Mouse (Mus musculus) spleen, adult 2 months (tissue): ENCODE measurements around the gene Smpd2. TPM values are rescaled to one million over a fixed set of nuclear protein-coding genes. Genes with fewer than 3 reads are reported as not detected.

ENCODE experiments used
- DNase-seq, 2 experiments: peaks; one replicate each; pipeline versions ENCODE4 v3.0.0 to v3.0.0-alpha.2; 2012 to 2021; ENCODE audit warnings: low spot score in 2 of 2, low read depth in 1 of 2
- H3K27ac ChIP-seq: fragments of 200-500 bp; 2 replicates; pipeline ENCODE4 v1.5.1; 2012; ENCODE audit warnings: low read length, inconsistent platforms; ENCODE audit not compliant: insufficient read depth
- H3K27me3 ChIP-seq: fragments of 200-500 bp; 2 replicates; pipeline ENCODE4 v1.6.1; 2012; ENCODE audit warnings: mild to moderate bottlenecking, moderate library complexity, low read length, inconsistent platforms; ENCODE audit not compliant: control insufficient read depth, insufficient read depth
- H3K36me3 ChIP-seq: fragments of 200-500 bp; 2 replicates; pipeline ENCODE4 v1.6.1; 2012; ENCODE audit warnings: mild to moderate bottlenecking, low read length, inconsistent platforms; ENCODE audit not compliant: control insufficient read depth, insufficient read depth
- H3K4me1 ChIP-seq: fragments of 200-500 bp; 2 replicates; pipeline ENCODE4 v1.6.1; 2011; ENCODE audit warnings: inconsistent platforms; ENCODE audit not compliant: control insufficient read depth, insufficient read depth, insufficient read length
- H3K4me3 ChIP-seq: fragments of 200-500 bp; 2 replicates; pipeline ENCODE4 v1.5.1; 2011; ENCODE audit warnings: mild to moderate bottlenecking, inconsistent platforms; ENCODE audit not compliant: insufficient read depth, insufficient read length; ENCODE audit errors: extremely low read depth
- CTCF ChIP-seq: fragments of 200-500 bp; IDR thresholded peaks from 2 replicates; pipeline ENCODE4 v1.5.1; 2011; ENCODE audit warnings: mild to moderate bottlenecking, inconsistent platforms; ENCODE audit not compliant: insufficient read depth, insufficient read length, insufficient replicate concordance; ENCODE audit errors: extremely low read depth
- POLR2A ChIP-seq: fragments of 200-500 bp; IDR thresholded peaks from 2 replicates; pipeline ENCODE4 v1.6.1; 2011; ENCODE audit warnings: low read depth, low read length, inconsistent platforms
- WGBS: fragments of 180-500 bp; shearing (Covaris S2); methylation state at CpG from one replicate; pipeline ENCODE4 v1.1.7; 2018; 5-methylcytosine and 5-hydroxymethylcytosine counted together
- polyA plus RNA-seq: library from polyadenylated mRNA; depleted of rRNA; stranded (reverse); fragments of >200 nt; gene quantifications from 2 replicates; pipeline ENCODE4 v1.2.3, GENCODE M21; 2012

Gene Smpd2
- polyA plus RNA-seq, 1 experiment: 35.6 TPM

DNA sequence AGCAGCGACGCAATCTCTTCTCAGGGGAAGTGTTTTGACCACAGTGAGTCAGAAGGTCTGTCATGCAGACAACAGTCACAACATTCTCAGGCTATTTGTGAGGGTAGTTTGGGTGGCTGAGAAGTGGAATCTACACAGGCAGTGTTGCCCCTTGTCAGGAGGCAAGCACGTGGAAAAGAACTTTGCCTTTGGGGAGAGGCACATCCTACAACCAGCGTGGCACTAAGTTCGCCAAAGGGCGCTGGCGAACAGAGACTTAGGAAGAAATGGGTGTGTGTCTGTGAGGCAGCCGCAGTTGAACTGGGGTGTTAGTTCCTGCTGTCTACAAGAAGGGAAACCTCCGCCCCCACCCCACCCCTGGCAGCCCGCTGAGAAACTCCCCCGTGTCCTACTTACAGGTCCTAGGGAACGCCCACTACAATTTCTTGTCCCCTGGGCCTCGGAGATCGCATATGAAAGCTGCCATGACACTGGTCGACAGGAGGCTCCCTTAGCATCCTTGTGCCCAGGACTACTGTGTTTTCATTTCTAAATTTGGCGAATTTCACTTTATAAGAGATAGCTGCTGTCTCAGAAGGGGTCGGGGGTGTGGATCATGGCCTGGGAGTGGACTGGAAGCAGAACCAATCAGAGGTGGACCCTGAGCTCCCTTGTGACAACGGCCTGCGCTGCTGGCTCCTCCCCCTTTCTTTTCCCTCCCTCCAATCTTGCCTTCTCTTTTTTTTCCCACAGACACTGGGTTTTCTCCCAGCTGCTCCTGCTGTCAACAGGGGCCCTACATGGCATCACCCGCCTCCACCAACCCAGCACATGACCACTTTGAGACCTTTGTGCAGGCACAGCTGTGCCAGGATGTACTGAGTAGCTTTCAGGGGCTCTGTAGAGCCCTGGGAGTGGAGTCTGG, 12.6 kb downstream of the Smpd2 start:
- peaks cover 24% of the 10 kb centered on the region; the same call in 1 of the 2 replicates for H3K4me1 ChIP-seq
- 5% methylated on average over 20 of the region's 20 CpGs for WGBS
- TF ChIP-seq POLR2A (peak; percentile 35), CTCF (no peak)
- H3K27ac ChIP-seq: peak overlapping the region; percentile 87
- DNase-seq: peak in 1 of 2 experiments; percentile 53
- H3K4me3 ChIP-seq: peak overlapping the region; percentile 65
- H3K27me3 ChIP-seq: no peaks in the 10 kb centered on the region
- H3K36me3 ChIP-seq: peaks cover 40% of the 10 kb centered on the region

- WGBS: under 1% methylated on average over 9 of the region's 9 CpGs
- Histone ChIP-seq H3K36me3 (peaks cover 35% of the 10 kb centered on the region), H3K4me1 (peaks cover 24% of the 10 kb centered on the region; the same call in 1 of the 2 replicates), H3K4me3 (peak overlapping the region; percentile 65), H3K27me3 (no peaks in the 10 kb centered on the region), H3K27ac (peak overlapping the region; percentile 87)
- TF ChIP-seq CTCF (no peak), POLR2A (no peak)
- no peak for DNase-seq
Observed at GRCm38 (mm10) chr10:41477018-41477277, 13.2 kb downstream of the Smpd2 start.

DNA sequence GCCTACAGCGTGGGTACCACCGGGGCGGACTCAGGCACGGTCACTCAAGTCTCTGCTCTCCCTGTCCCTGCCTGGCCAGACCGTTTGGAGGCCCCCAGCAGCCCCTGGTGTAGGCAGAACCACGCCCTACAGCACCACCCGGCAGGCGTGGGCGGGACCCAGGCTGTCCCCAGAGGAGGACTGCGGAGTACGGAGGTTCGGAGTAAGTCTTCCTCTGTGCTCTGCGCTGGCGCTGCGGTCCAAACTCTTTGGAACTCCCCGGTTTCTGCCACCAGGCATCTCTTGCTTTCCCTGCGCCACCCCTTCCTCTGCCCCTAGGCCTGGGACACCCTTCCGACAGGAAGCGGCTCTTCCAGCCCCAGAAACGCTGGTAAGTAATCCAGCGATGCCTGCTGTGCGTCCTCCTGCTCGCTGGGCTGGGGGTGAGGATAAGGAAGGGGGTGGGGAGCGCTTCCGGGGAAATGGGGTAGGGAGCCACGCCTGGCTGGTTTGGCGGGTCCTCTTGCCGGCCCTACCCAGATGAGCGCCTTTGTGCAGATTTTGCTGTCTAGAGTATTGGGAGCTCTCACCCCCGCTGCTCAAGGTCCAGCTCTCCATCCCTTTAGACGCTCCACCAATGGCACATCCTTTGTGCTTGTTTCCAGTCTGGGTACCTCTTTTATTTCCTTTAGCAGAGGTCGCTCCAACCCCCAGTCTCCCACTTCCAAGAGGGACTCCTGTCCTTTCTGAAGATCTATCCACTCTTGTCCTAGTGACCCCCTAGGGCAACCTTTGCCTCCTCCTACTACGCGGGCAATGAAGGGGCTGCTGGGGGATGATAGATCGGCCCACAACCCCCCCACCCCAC, 13.8 kb downstream of the Smpd2 start, which contains the start of gene Mical1:
Gene Mical1, plus strand, starts transcription at position 144 of the 847 bp plus-strand sequence.
- Histone ChIP-seq H3K27ac (peak within 1 kb of the TSS; percentile 87), H3K27me3 (no peaks in the 10 kb centered on the region), H3K4me1 (peaks cover 24% of the 10 kb centered on the region; the same call in 1 of the 2 replicates), H3K4me3 (peak within 1 kb of the TSS; percentile 65), H3K36me3 (peaks cover 29% of the 10 kb centered on the region)
- WGBS: 2% methylated on average over 35 of the region's 35 CpGs
- TF ChIP-seq CTCF: no peak
- TF ChIP-seq POLR2A: no peak
- DNase-seq: peak in 1 of 2 experiments; percentile 75

- 76% methylated on average over 1 of the region's 1 CpGs for WGBS
- peaks cover 19% of the 10 kb centered on the region for H3K36me3 ChIP-seq
- no peak for DNase-seq
- H3K4me1 ChIP-seq: peaks cover 24% of the 10 kb centered on the region; the same call in 1 of the 2 replicates
- peak overlapping the region; percentile 73 for H3K27ac ChIP-seq
- no peaks in the 10 kb centered on the region for H3K27me3 ChIP-seq
- TF ChIP-seq POLR2A (no peak), CTCF (no peak)
- no peak overlapping the region for H3K4me3 ChIP-seq
Observed at GRCm38 (mm10) chr10:41474981-41475391, 15.2 kb downstream of the Smpd2 start.

DNA sequence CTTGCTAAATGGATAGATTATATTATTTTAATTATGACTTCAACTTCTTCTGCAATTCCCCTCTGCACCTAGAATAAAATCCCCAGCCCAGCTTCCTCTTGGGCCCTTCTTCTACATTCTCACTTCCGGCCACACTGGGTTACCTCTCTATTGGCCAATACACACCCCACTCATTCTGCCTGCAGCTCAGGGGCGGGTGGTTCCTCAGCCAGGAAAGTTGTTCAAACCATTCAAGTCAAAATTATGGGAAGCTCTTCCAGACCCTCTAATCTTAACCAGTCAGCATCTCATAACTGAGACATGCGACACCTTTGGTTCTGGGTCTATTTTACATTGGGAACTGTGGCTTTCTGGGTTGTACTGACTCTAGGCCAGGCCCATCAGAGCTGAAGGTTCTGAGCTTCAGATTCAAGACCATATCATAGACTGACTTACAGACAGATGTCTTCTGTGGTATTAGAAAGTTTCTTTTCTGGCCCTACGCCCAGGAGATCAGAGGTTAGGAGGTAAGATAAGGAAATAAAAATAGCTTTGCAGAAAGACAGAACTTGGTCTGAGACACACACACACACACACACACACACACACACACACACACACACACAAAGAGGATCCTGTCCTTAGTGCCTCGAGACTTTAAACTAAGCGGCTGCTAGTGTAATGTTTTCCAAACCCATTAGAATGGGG, 16.2 kb downstream of the Smpd2 start:
- WGBS: 14% methylated on average over 6 of the region's 6 CpGs
- H3K27ac ChIP-seq: peak overlapping the region; percentile 76
- peak in 1 of 2 experiments; percentile 67 for DNase-seq
- no peak overlapping the region for H3K4me3 ChIP-seq
- peaks cover 24% of the 10 kb centered on the region; the same call in 1 of the 2 replicates for H3K4me1 ChIP-seq
- no peaks in the 10 kb centered on the region for H3K27me3 ChIP-seq
- H3K36me3 ChIP-seq: peaks cover 9% of the 10 kb centered on the region
- TF ChIP-seq CTCF (no peak), POLR2A (no peak)

- H3K36me3 ChIP-seq: peaks cover under 1% of the 10 kb centered on the region; the same call in 1 of the 2 replicates
- H3K4me3 ChIP-seq: no peak overlapping the region
- no peaks in the 10 kb centered on the region for H3K27me3 ChIP-seq
- TF ChIP-seq POLR2A: no peak
- TF ChIP-seq CTCF: no peak
- H3K4me1 ChIP-seq: peaks cover 23% of the 10 kb centered on the region; the same call in 1 of the 2 replicates
- DNase-seq: no peak
- 42% methylated on average over 5 of the region's 5 CpGs for WGBS
- H3K27ac ChIP-seq: peak overlapping the region; percentile 76
Observed at GRCm38 (mm10) chr10:41472962-41473481, 17.1 kb downstream of the Smpd2 start.
